Mouse (Mus musculus) liver, embryonic 11.5 days (tissue): ENCODE measurements around the gene Haus8. TPM values are rescaled to one million over a fixed set of nuclear protein-coding genes. Genes with fewer than 3 reads are reported as not detected.
"Not testable (repeated sequence)": the region's sequence is repeated elsewhere in the genome, so short reads cannot be mapped to it uniquely, and the experiment has no call there.

ENCODE experiments used
- ATAC-seq: fragments of 200-750 bp; cut with Nextera tagmentation; replicated peaks from 2 replicates; pipeline ENCODE4 v1.8.0; 2017; ENCODE audit warnings: moderate number of reproducible peaks, mild to moderate bottlenecking, moderate TSS enrichment, moderate library complexity; ENCODE audit not compliant: low FRiP score
- DNase-seq: peaks from one replicate; pipeline ENCODE4 v3.0.0-alpha.2; 2017; ENCODE audit warnings: low spot score
- H3K27ac ChIP-seq: fragments of 300-500 bp; sonication (generic); 2 replicates; pipeline ENCODE4 v1.5.1; 2014; ENCODE audit warnings: mild to moderate bottlenecking, low read depth, low read length, control low read depth
- H3K27me3 ChIP-seq: fragments of 300-500 bp; sonication (generic); replicated peaks from 2 replicates; pipeline ENCODE4 v1.6.1; 2014; ENCODE audit warnings: low read length, mixed read lengths; ENCODE audit not compliant: control insufficient read depth, insufficient read depth
- H3K36me3 ChIP-seq: fragments of 300-500 bp; sonication (generic); 2 replicates; pipeline ENCODE4 v1.6.1; 2014; ENCODE audit warnings: mild to moderate bottlenecking, low read length, moderate library complexity, mixed read lengths; ENCODE audit not compliant: control insufficient read depth, insufficient read depth
- H3K4me1 ChIP-seq: fragments of 300-500 bp; sonication (generic); replicated peaks from 2 replicates; pipeline ENCODE4 v1.6.1; 2014; ENCODE audit warnings: low read length, mixed read lengths; ENCODE audit not compliant: control insufficient read depth, insufficient read depth
- H3K4me2 ChIP-seq: fragments of 300-500 bp; sonication (generic); 2 replicates; pipeline ENCODE4 v1.6.1; 2014; ENCODE audit warnings: mild to moderate bottlenecking, control low read depth, moderate library complexity
- H3K4me3 ChIP-seq: fragments of 300-500 bp; sonication (generic); 2 replicates; pipeline ENCODE4 v1.5.1; 2014; ENCODE audit warnings: low read depth, low read length, control low read depth
- H3K9ac ChIP-seq: fragments of 300-500 bp; sonication (generic); 2 replicates; pipeline ENCODE4 v1.6.1; 2014; ENCODE audit warnings: low read depth, low read length, control low read depth
- H3K9me3 ChIP-seq: fragments of 300-500 bp; sonication (generic); 2 replicates; pipeline ENCODE4 v1.6.1; 2016; ENCODE audit warnings: low read length, inconsistent platforms, mixed read lengths; ENCODE audit not compliant: control insufficient read depth
- WGBS: fragments of 180-500 bp; shearing (Covaris S2); extraction: QIAGEN DNeasy Blood & Tissue Kit; methylation state at CpG from one replicate; pipeline ENCODE4 v1.1.7; 2014; 5-methylcytosine and 5-hydroxymethylcytosine counted together
- polyA plus RNA-seq: library from polyadenylated mRNA; unstranded; fragments of >200 nt; fragmentation: Nextera tagmentation; extraction: Ambion mirVana; gene quantifications from 2 replicates; pipeline ENCODE4 v1.2.1, GENCODE M21; 2014

Gene Haus8
- polyA plus RNA-seq, 1 experiment from 2014 or later, result 77.0 TPM

GRCm38 (mm10) chr8:71279409-71279808, 6.7 kb upstream of the Haus8 start:
- peaks cover 11% of the 10 kb centered on the region for H3K4me1 ChIP-seq
- not testable (repeated sequence) for H3K4me3 ChIP-seq, H3K9me3 ChIP-seq, H3K27me3 ChIP-seq, H3K36me3 ChIP-seq, H3K27ac ChIP-seq, H3K9ac ChIP-seq, DNase-seq, H3K4me2 ChIP-seq
- 83% methylated on average over 1 of the region's 1 CpGs for WGBS
- 0 out of 2 replicates have a peak, but pooled peaks have one; percentile 13 for ATAC-seq

- no peak for ATAC-seq
- Histone ChIP-seq H3K9ac (no peak overlapping the region; the same call in 1 of the 2 replicates), H3K4me3 (no peak overlapping the region), H3K9me3 (no peaks in the 10 kb centered on the region), H3K4me2 (no peak overlapping the region), H3K4me1 (peaks cover 23% of the 10 kb centered on the region), H3K36me3 (0 out of 2 replicates have a peak, but pooled peaks cover 2% of the 10 kb centered on the region), H3K27ac (no peak overlapping the region), H3K27me3 (no peaks in the 10 kb centered on the region)
- DNase-seq, result no peak
- WGBS, result 87% methylated on average over 3 of the region's 3 CpGs
Observed at GRCm38 (mm10) chr8:71276166-71276565, 3.4 kb upstream of the Haus8 start.

GRCm38 (mm10) chr8:71274478-71274877, 1.7 kb upstream of the Haus8 start:
- DNase-seq (no peak), ATAC-seq (no peak)
- 0 out of 2 replicates have a peak overlapping the region, but pooled peaks have one; percentile 91 for H3K4me3 ChIP-seq
- no peak overlapping the region for H3K9ac ChIP-seq
- H3K27me3 ChIP-seq, result no peaks in the 10 kb centered on the region
- no peak overlapping the region for H3K27ac ChIP-seq
- H3K36me3 ChIP-seq, result 0 out of 2 replicates have a peak, but pooled peaks cover 2% of the 10 kb centered on the region
- no peaks in the 10 kb centered on the region for H3K9me3 ChIP-seq
- H3K4me1 ChIP-seq, result peaks cover 23% of the 10 kb centered on the region
- peak overlapping the region; percentile 80 for H3K4me2 ChIP-seq

GRCm38 (mm10) chr8:71273151-71273510, 397 bp upstream of the Haus8 start:
- no peaks in the 10 kb centered on the region for H3K9me3 ChIP-seq
- H3K4me1 ChIP-seq, result peaks cover 23% of the 10 kb centered on the region
- H3K9ac ChIP-seq, result peak overlapping the region; percentile 89
- H3K36me3 ChIP-seq, result 0 out of 2 replicates have a peak, but pooled peaks cover 2% of the 10 kb centered on the region
- H3K4me3 ChIP-seq, result peak overlapping the region; percentile 91
- no peaks in the 10 kb centered on the region for H3K27me3 ChIP-seq
- H3K4me2 ChIP-seq, result peak overlapping the region; percentile 80
- peak; percentile 65 for DNase-seq
- 0% methylated on average over 14 of the region's 14 CpGs for WGBS
- H3K27ac ChIP-seq, result peak overlapping the region; percentile 79
- ATAC-seq, result peak; percentile 13; the same call in 1 of the 2 replicates

GRCm38 (mm10) chr8:71271630-71272029, 1.1 kb downstream of the Haus8 start:
- Histone ChIP-seq H3K4me1 (peaks cover 23% of the 10 kb centered on the region), H3K27me3 (no peaks in the 10 kb centered on the region), H3K9me3 (no peaks in the 10 kb centered on the region), H3K4me3 (peak overlapping the region; percentile 91), H3K9ac (peak overlapping the region; percentile 79), H3K27ac (peak overlapping the region; percentile 83), H3K4me2 (peak overlapping the region; percentile 80), H3K36me3 (0 out of 2 replicates have a peak, but pooled peaks cover 2% of the 10 kb centered on the region)
- no peak for DNase-seq
- WGBS, result 17% methylated on average over 5 of the region's 5 CpGs
- ATAC-seq, result 0 out of 2 replicates have a peak, but pooled peaks have one; percentile 0

GRCm38 (mm10) chr8:71268286-71268685, 4.4 kb downstream of the Haus8 start:
- not testable (repeated sequence) for H3K4me2 ChIP-seq, DNase-seq, H3K27me3 ChIP-seq, ATAC-seq, H3K27ac ChIP-seq, H3K4me3 ChIP-seq, H3K9ac ChIP-seq, H3K36me3 ChIP-seq, H3K9me3 ChIP-seq, H3K4me1 ChIP-seq
- whole genome bisulfite sequencing, result 95% methylated on average over 5 of the region's 6 CpGs

GRCm38 (mm10) chr8:71267690-71268089, 5.0 kb downstream of the Haus8 start:
- DNase-seq (no peak), ATAC-seq (no peak)
- Histone ChIP-seq H3K9ac (no peak overlapping the region), H3K9me3 (no peaks in the 10 kb centered on the region), H3K4me3 (no peak overlapping the region), H3K4me2 (no peak overlapping the region), H3K36me3 (peaks cover 5% of the 10 kb centered on the region; the same call in 1 of the 2 replicates), H3K27ac (no peak overlapping the region), H3K27me3 (no peaks in the 10 kb centered on the region), H3K4me1 (no peaks in the 10 kb centered on the region; the same call in 1 of the 2 replicates)
- WGBS, result 82% methylated on average over 2 of the region's 2 CpGs

- H3K9me3 ChIP-seq, result no peaks in the 10 kb centered on the region
- H3K4me3 ChIP-seq, result no peak overlapping the region
- no peak overlapping the region for H3K4me2 ChIP-seq
- no peak overlapping the region for H3K27ac ChIP-seq
- H3K36me3 ChIP-seq, result peaks cover 19% of the 10 kb centered on the region
- ATAC-seq (peak; percentile 53), DNase-seq (peak; percentile 24)
- no peak overlapping the region for H3K9ac ChIP-seq
- no peaks in the 10 kb centered on the region for H3K27me3 ChIP-seq
- H3K4me1 ChIP-seq, result no peaks in the 10 kb centered on the region
Observed at GRCm38 (mm10) chr8:71261234-71261633, 11.5 kb downstream of the Haus8 start.

- Histone ChIP-seq H3K27me3 (no peaks in the 10 kb centered on the region), H3K4me1 (no peaks in the 10 kb centered on the region), H3K36me3 (peaks cover 30% of the 10 kb centered on the region), H3K9me3 (no peaks in the 10 kb centered on the region), H3K27ac (no peak overlapping the region), H3K9ac (no peak overlapping the region), H3K4me2 (no peak overlapping the region), H3K4me3 (no peak overlapping the region)
- WGBS, result 91% methylated on average over 3 of the region's 3 CpGs
- DNase-seq (peak; percentile 19), ATAC-seq (no peak)
Observed at GRCm38 (mm10) chr8:71256545-71257232, 16.0 kb downstream of the Haus8 start.
